Mouse (Mus musculus) limb, embryonic 12.5 days (tissue): Measurements from ENCODE around the gene Gse1. TPM values are rescaled to one million over a fixed set of nuclear protein-coding genes. Genes with fewer than 3 reads are reported as not detected.

ENCODE experiments used
- ATAC-seq: fragments of 200-750 bp; cut with Nextera tagmentation; 2 replicates; pipeline ENCODE4 v1.8.0; 2017; ENCODE audit warnings: low read depth, moderate TSS enrichment; ENCODE audit not compliant: insufficient number of reproducible peaks, insufficient read depth, low FRiP score, low TSS enrichment
- H3K27ac ChIP-seq: fragments of 300-500 bp; sonication (generic); 2 replicates; pipeline ENCODE4 v1.5.1; 2016; ENCODE audit warnings: mild to moderate bottlenecking, moderate library complexity
- H3K27me3 ChIP-seq: fragments of 300-500 bp; sonication (generic); 2 replicates; pipeline ENCODE4 v1.6.1; 2016; ENCODE audit warnings: mild to moderate bottlenecking, moderate library complexity
- H3K36me3 ChIP-seq: fragments of 300-500 bp; sonication (generic); 2 replicates; pipeline ENCODE4 v1.6.1; 2016; ENCODE audit warnings: mild to moderate bottlenecking, moderate library complexity
- H3K4me1 ChIP-seq: fragments of 300-500 bp; sonication (generic); replicated peaks from 2 replicates; pipeline ENCODE4 v1.6.1; 2016
- H3K4me2 ChIP-seq: fragments of 300-500 bp; sonication (generic); 2 replicates; pipeline ENCODE4 v1.6.1; 2016; ENCODE audit warnings: mild to moderate bottlenecking, moderate library complexity
- H3K4me3 ChIP-seq: fragments of 300-500 bp; sonication (generic); replicated peaks from 2 replicates; pipeline ENCODE4 v1.5.1; 2016; ENCODE audit warnings: mild to moderate bottlenecking
- H3K9ac ChIP-seq: fragments of 300-500 bp; sonication (generic); replicated peaks from 2 replicates; pipeline ENCODE4 v1.6.1; 2016; ENCODE audit warnings: mild to moderate bottlenecking, moderate library complexity
- H3K9me3 ChIP-seq: fragments of 300-500 bp; sonication (generic); 2 replicates; pipeline ENCODE4 v1.6.1; 2016; ENCODE audit warnings: mild to moderate bottlenecking, moderate library complexity
- WGBS: fragments of 180-500 bp; shearing (Covaris S2); methylation state at CpG from one replicate; pipeline ENCODE4 v1.1.7; 2016; 5-methylcytosine and 5-hydroxymethylcytosine counted together
- polyA plus RNA-seq: library from polyadenylated mRNA; unstranded; fragments of >200 nt; fragmentation: Nextera tagmentation; extraction: Ambion mirVana; gene quantifications from 2 replicates; pipeline ENCODE4 v1.2.1, GENCODE M21; 2016

The Gse1 gene
- polyA plus RNA-seq, 1 experiment from 2014 or later, result 9.1 TPM

DNA sequence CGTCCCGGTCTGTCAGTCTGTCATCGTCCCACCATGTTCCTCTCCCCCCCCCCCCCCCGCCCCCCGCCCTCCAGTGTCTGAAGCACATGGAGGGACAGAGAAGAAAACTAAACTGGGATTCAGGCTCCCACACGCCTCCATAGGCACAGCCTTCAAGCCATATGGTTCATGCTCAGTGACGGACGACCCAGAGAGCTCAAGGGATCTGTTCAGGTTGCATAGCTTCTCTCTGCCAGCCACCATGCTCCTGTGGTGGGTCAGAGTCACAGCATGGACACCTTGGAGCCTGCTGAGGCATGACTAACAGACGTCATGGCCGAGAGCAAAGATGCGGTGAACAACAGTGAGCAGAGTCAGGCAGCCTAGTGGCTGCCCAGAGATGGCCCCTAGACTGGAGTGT, 187.2 kb downstream of the Gse1 start:
- Histone ChIP-seq H3K4me3 (no peak overlapping the region), H3K9ac (no peak overlapping the region), H3K27me3 (peaks cover 29% of the 10 kb centered on the region), H3K9me3 (no peaks in the 10 kb centered on the region), H3K4me2 (no peak overlapping the region), H3K27ac (peak overlapping the region; percentile 93; the same call in 1 of the 2 replicates), H3K36me3 (no peaks in the 10 kb centered on the region), H3K4me1 (peaks cover 97% of the 10 kb centered on the region)
- no peak for ATAC-seq
- 58% methylated on average over 9 of the region's 11 CpGs for WGBS

DNA sequence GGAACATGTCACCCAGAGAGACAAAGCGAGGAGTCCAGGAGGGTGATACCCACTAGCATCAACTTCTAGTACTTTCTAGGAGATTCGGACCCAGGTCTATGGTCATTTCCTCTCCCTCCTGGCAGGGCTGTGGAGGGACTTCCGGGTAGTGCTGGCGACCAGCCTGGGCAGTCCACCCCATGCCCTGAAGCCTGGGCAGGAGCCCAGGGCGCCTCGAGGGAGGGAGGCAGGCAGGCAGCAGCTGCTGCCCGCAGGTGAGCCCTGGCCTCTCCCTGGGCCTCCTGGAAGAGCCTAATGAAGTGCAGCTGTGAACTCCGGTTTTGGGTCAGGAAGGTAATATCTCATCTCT, 187.9 kb downstream of the Gse1 start:
- no peaks in the 10 kb centered on the region for H3K9me3 ChIP-seq
- H3K4me1 ChIP-seq, result peaks cover 97% of the 10 kb centered on the region
- H3K4me2 ChIP-seq, result peak overlapping the region; percentile 48
- 13% methylated on average over 8 of the region's 8 CpGs for WGBS
- H3K27me3 ChIP-seq, result peaks cover 29% of the 10 kb centered on the region
- peak overlapping the region; percentile 93 for H3K27ac ChIP-seq
- no peaks in the 10 kb centered on the region for H3K36me3 ChIP-seq
- 0 out of 2 replicates have a peak overlapping the region, but pooled peaks have one; percentile 10 for H3K4me3 ChIP-seq
- H3K9ac ChIP-seq, result peak overlapping the region; percentile 32; the same call in 1 of the 2 replicates
- peak; percentile 0; the same call in 1 of the 2 replicates for ATAC-seq

- peak overlapping the region; percentile 10 for H3K4me3 ChIP-seq
- H3K4me1 ChIP-seq, result peaks cover 97% of the 10 kb centered on the region
- H3K36me3 ChIP-seq, result no peaks in the 10 kb centered on the region
- H3K27me3 ChIP-seq, result peaks cover 24% of the 10 kb centered on the region
- peak; percentile 56 for ATAC-seq
- 1% methylated on average over 33 of the region's 33 CpGs for WGBS
- peak overlapping the region; percentile 93 for H3K27ac ChIP-seq
- H3K9me3 ChIP-seq, result no peaks in the 10 kb centered on the region
- H3K4me2 ChIP-seq, result peak overlapping the region; percentile 48
- H3K9ac ChIP-seq, result peak overlapping the region; percentile 32; the same call in 1 of the 2 replicates
Measured at GRCm38 (mm10) chr8:120416522-120417394, 188.5 kb downstream of the Gse1 start.

DNA sequence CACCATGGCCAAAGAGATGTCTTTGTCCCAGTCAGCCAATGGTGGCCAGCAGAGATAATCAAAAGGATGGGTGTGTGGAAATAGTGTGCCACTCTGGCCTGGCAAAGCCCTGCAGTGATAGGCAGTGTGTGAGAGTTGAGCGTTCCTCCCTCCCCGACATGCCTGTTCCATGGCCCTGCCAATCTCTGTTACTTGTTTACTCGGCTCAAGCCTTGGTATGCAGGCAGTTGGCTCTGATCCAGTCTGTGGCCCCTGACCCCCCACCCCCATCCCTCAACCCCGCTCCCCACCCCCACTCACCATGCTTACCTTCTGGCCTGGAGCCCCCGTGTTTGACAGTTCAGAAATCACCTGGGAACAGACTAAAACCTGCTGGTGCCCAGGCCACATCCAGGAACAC, 189.9 kb downstream of the Gse1 start:
- Histone ChIP-seq H3K9me3 (no peaks in the 10 kb centered on the region), H3K27ac (peak overlapping the region; percentile 93; the same call in 1 of the 2 replicates), H3K9ac (no peak overlapping the region; the same call in 1 of the 2 replicates), H3K4me1 (peaks cover 96% of the 10 kb centered on the region), H3K4me3 (no peak overlapping the region), H3K4me2 (no peak overlapping the region), H3K27me3 (peaks cover 13% of the 10 kb centered on the region), H3K36me3 (no peaks in the 10 kb centered on the region)
- no peak for ATAC-seq
- 46% methylated on average over 5 of the region's 5 CpGs for WGBS

DNA sequence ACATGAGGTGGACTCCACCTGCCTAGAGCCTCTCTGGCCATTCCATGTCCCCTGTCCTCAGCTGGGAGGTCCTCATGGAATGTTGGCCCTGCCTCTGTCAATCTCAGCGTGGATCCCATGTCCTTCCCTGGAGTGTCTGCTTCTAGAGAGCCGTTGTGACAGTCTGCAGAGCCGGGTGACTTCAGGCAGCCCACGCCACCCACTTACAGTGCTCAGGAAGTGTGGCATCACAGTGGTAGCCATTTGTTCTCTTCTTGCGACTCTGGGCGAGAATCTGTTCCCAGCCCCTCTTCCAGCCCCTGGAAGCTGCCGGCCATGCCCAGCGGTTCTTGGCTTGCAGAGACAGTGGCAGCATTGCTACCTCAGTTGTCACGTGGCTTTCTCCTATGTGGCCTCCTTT, 191.4 kb downstream of the Gse1 start:
- H3K27me3 ChIP-seq, result peaks cover 10% of the 10 kb centered on the region
- ATAC-seq, result no peak
- H3K9ac ChIP-seq, result no peak overlapping the region
- no peaks in the 10 kb centered on the region for H3K9me3 ChIP-seq
- no peak overlapping the region for H3K4me3 ChIP-seq
- no peak overlapping the region for H3K4me2 ChIP-seq
- H3K27ac ChIP-seq, result no peak overlapping the region
- H3K36me3 ChIP-seq, result no peaks in the 10 kb centered on the region
- WGBS, result 79% methylated on average over 9 of the region's 9 CpGs
- peaks cover 98% of the 10 kb centered on the region for H3K4me1 ChIP-seq

GRCm38 (mm10) chr8:120420226-120420625, 192.0 kb downstream of the Gse1 start:
- no peaks in the 10 kb centered on the region for H3K9me3 ChIP-seq
- no peak overlapping the region for H3K4me3 ChIP-seq
- H3K4me1 ChIP-seq, result peaks cover 98% of the 10 kb centered on the region
- no peak overlapping the region for H3K27ac ChIP-seq
- H3K4me2 ChIP-seq, result no peak overlapping the region
- H3K36me3 ChIP-seq, result no peaks in the 10 kb centered on the region
- peaks cover 10% of the 10 kb centered on the region for H3K27me3 ChIP-seq
- 63% methylated on average over 5 of the region's 5 CpGs for WGBS
- no peak overlapping the region for H3K9ac ChIP-seq
- ATAC-seq, result no peak

DNA sequence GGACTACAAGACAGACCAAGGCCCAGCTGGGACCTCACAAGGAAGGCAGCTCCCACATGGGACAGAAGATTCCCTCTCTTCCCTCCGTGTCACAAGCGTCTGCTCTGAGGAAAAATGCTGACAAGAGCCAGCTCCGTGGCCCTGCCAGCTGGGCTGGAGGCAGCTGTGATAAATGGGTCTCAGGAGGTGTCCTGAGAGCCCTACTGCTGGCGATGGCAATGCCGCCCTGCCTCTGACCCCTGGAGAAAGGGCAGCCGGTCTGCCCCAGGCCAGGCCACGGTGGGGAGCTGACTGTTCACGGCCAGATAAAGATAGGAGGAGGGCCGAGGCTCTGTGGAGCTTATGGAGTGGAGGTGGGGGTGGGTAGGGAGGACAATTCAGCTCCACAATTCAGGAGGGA, 193.4 kb downstream of the Gse1 start:
- 11% methylated on average over 9 of the region's 9 CpGs for WGBS
- H3K9ac ChIP-seq, result no peak overlapping the region
- H3K27me3 ChIP-seq, result peaks cover 8% of the 10 kb centered on the region
- no peak overlapping the region for H3K4me2 ChIP-seq
- no peaks in the 10 kb centered on the region for H3K36me3 ChIP-seq
- no peak overlapping the region for H3K4me3 ChIP-seq
- H3K27ac ChIP-seq, result no peak overlapping the region
- no peak for ATAC-seq
- peaks cover 98% of the 10 kb centered on the region for H3K4me1 ChIP-seq
- no peaks in the 10 kb centered on the region for H3K9me3 ChIP-seq

DNA sequence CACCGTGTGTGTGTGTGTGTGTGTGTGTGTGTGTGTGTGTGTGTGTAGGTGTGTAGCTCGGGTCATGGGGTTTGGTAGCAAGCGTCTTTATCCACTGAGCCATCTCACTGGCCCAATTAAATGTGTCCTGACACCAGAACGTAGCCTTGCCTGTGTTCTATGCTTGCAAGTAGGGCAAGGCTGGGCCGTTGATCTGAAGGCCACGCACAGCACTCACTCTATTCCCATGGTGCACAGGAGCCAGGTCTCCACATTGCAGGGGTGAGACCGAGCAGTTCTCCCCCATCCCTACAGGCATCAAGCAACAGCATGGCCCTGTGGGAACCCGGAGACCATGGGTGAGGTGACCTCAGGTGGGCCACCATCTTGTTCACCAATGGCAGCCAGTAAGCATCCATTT, 194.0 kb downstream of the Gse1 start:
- H3K27ac ChIP-seq, result no peak overlapping the region
- H3K9ac ChIP-seq, result no peak overlapping the region
- peaks cover 98% of the 10 kb centered on the region for H3K4me1 ChIP-seq
- H3K27me3 ChIP-seq, result peaks cover 8% of the 10 kb centered on the region
- no peaks in the 10 kb centered on the region for H3K9me3 ChIP-seq
- no peak overlapping the region for H3K4me3 ChIP-seq
- no peaks in the 10 kb centered on the region for H3K36me3 ChIP-seq
- 83% methylated on average over 8 of the region's 8 CpGs for WGBS
- no peak for ATAC-seq
- no peak overlapping the region for H3K4me2 ChIP-seq

DNA sequence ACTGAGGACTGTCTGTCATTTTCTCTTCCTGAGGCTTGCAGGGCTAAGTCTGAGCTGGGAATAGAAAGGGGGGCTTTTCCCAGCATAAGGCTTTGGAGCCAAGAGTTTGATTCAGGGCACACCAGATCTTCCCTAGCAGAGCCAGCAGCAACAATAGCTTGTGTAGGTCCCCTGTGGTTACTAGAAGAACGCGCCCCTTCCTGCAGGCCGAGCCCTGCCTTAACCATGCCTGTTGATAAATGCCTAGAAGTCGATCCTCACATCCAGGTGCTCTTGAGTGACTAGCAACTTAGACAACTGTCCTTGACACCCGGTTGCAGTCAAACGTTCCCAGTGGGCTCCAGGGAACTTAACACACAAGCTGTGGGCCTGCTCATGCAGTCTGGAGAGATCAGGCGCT, 195.3 kb downstream of the Gse1 start:
- H3K27ac ChIP-seq, result peak overlapping the region; percentile 4; the same call in 1 of the 2 replicates
- no peaks in the 10 kb centered on the region for H3K9me3 ChIP-seq
- H3K4me1 ChIP-seq, result peaks cover 98% of the 10 kb centered on the region
- H3K4me2 ChIP-seq, result no peak overlapping the region
- peaks cover 8% of the 10 kb centered on the region for H3K27me3 ChIP-seq
- WGBS, result 42% methylated on average over 7 of the region's 7 CpGs
- no peaks in the 10 kb centered on the region for H3K36me3 ChIP-seq
- no peak for ATAC-seq
- H3K4me3 ChIP-seq, result no peak overlapping the region
- no peak overlapping the region for H3K9ac ChIP-seq

GRCm38 (mm10) chr8:120424829-120425198, 196.6 kb downstream of the Gse1 start:
- Histone ChIP-seq H3K4me2 (peak overlapping the region; percentile 19; the same call in 1 of the 2 replicates), H3K9me3 (no peaks in the 10 kb centered on the region), H3K4me3 (no peak overlapping the region), H3K4me1 (peaks cover 93% of the 10 kb centered on the region), H3K36me3 (no peaks in the 10 kb centered on the region), H3K9ac (peak overlapping the region; percentile 31; the same call in 1 of the 2 replicates), H3K27ac (peak overlapping the region; percentile 85), H3K27me3 (peaks cover 4% of the 10 kb centered on the region; the same call in 1 of the 2 replicates)
- WGBS, result 21% methylated on average over 4 of the region's 4 CpGs
- no peak for ATAC-seq

DNA sequence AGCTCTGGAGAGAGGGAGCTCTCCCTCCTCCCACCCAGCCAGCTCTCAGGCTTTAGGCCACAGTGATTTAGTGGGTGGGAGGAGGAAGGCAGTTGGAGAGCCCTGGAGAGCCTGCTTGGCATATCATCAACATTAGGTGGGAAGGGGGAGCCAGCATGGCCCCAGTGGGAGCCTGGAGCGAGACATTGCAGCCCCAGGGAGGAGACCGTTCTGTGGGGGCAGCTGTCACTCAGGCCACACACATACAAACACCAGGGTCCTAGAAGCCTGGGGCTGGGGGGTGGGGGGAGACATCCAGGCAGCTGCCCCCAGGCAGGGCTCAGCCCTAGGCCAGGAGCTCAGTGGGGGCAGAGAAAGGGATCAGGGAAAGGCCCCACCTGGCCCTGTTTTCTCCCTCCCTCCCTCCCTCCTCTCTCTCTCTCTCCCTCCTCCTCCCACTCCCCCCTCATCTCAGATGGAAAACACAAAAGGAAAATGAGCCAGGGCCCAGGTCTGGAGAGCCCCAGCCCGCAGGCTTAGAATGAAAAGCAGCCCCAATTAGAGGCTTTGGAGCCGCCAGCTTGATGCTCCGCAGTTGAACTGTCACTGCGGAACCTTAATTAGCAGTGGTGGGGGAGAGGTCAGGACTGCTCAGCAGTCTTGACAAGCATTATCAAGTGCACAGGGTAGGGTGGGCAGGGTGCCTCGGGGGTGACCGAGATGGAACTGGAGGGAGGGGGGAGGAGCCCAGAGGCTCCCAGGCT, 197.1 kb downstream of the Gse1 start:
- 5% methylated on average over 8 of the region's 8 CpGs for WGBS
- peaks cover 4% of the 10 kb centered on the region; the same call in 1 of the 2 replicates for H3K27me3 ChIP-seq
- H3K9me3 ChIP-seq, result no peaks in the 10 kb centered on the region
- peak overlapping the region; percentile 31; the same call in 1 of the 2 replicates for H3K9ac ChIP-seq
- peak overlapping the region; percentile 19 for H3K4me2 ChIP-seq
- peak; percentile 30 for ATAC-seq
- H3K36me3 ChIP-seq, result no peaks in the 10 kb centered on the region
- peaks cover 87% of the 10 kb centered on the region for H3K4me1 ChIP-seq
- H3K27ac ChIP-seq, result peak overlapping the region; percentile 85
- H3K4me3 ChIP-seq, result no peak overlapping the region
